Mouse (Mus musculus) 3134 (cell line): Measurements from ENCODE around the gene Ovch2.

Source experiments
- DNase-seq: peaks from one replicate; pipeline ENCODE4 v3.0.0-alpha.2; 2011; ENCODE audit warnings: low spot score; ENCODE audit not compliant: insufficient read length; ENCODE audit errors: extremely low read depth

Ovch2 gene

DNA sequence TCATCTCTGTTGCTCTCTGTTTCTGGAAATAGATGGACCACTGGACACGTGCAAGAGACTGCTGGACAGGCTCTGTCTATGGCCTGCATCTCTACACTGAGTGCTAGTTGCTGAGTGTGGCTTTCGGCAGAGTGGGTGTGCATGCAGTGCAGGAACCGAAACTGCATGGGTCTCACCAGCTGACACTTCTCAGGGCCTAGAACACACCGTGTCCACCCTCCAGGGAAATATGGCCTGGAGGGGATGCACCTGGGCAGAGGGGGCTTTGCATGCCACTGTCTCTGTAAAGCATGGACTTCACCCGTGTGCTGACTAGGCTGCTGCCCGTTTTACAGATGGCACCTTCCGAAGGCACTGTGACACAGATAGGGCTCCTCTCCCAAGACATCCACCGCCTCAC lies 55.0 kb downstream of the Ovch2 start:
- DNase-seq, result no peak

DNA sequence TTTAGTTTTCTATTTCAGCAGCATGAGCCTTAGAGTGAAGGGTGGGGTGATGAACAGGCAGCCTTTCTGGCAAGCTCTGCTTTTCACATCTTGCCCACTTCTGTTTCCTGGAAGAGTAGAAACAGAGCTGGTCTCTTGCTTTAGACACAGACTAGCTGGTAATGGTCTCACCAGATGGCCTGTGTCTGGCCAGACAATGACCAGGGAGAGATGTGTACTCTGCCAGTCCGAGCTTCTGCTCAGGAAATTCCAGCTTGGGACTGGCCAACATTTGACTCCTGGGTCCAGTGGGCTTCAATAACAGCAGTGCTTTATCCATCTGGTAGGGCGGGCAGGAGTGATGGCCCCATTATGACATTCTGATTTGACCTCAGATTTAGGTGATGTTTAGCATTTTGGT lies 55.9 kb downstream of the Ovch2 start:
- no peak for DNase-seq

DNA sequence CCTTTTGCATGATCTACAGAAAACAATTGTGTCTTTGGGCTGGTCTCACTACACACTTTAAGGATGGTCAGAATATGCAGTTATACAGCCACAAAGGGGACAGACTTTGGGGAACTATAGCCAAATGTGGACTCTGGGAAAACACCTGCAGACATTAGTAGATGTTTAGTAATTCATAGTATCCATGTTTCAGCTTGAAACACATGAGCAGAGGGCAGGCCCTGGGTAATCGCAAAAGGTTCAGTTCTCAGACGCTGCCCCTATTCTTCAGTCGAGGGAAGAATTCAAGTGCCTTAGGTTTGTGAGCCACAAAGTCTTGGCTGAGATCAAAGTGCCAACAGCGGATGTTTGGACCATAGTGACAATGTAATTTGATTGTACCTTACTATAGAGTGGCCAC lies 56.6 kb downstream of the Ovch2 start:
- no peak for DNase-seq

DNA sequence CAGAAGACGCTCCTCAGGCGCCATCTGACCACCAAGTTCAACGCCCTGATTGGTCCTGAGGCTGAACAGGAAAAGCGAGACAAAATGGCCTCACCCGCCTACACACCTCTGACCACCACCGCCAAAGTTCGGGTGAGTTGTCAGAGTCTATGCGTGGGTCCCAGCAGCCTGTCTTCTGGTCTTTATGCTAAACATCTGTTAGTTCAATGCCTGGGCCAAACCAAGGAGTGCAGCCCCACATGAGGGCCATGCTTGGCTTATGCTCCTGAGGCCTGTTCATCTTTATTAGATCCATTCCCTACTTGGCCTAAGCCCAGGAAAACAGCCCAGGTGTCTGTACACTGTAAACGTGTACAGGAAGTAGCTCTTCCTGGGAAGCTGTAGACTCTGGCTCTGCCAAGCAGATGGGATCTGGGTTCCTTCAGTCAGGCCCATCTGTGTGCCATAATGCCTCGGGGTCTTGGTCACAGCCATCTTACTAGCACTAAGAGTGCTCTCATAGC lies 58.0 kb downstream of the Ovch2 start:
- DNase-seq, result no peak

DNA sequence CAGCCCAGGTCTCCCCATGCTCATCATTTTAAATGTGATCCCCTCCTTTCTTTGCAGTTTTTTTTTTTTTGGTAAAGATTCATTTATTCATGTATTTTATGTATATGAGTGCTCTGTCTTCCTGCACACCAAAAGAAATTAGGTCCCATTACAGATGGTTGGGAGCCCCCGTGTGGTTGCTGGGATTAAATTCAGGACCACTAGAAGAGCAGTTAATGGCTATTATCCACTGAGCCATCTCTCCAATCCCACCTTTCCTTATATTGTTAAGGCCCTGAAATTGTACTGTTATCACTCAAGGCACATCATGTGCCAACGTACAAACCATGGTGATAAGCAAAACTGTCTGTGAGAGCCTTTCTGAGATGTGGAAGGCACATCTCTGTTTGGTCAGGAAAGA lies 62.3 kb downstream of the Ovch2 start:
- no peak for DNase-seq

DNA sequence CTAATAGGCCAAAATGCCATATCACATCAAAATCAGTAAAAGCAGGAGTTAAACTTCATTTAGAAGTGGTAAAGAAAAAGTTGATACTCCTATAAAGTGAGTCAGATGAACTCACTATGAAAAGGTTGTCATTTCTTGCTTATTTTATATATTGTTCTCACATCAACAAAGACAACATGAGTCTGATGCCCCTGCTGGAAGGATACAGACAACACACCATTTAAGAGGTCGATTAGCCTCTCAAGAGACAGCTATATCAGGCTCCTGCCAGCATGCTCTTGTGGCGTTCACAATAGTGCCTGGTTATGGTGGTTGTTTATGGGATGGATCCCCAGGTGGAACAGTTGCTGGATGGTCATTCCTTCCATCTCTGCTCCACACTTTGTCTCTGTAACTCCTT lies 67.8 kb downstream of the Ovch2 start:
- no peak for DNase-seq
